Mouse (Mus musculus) heart, adult 8-10 months (tissue): ENCODE data around the gene Alcam. TPM values are rescaled to one million over a fixed set of nuclear protein-coding genes. Genes with fewer than 3 reads are reported as not detected.

Source experiments
- DNase-seq: peaks from one replicate; pipeline ENCODE4 v3.0.0; 2022; ENCODE audit warnings: low spot score
- total RNA-seq, 4 experiments: library from RNA; stranded (reverse); gene quantifications; 2 replicates each; pipeline ENCODE4 v1.2.4; 2022

The Alcam gene
- total RNA-seq, 4 experiments from 2014 or later: 2.2 to 3.1 (median 2.8) TPM

- no peak for DNase-seq
Measured at GRCm38 (mm10) chr16:52261755-52262154, 192.1 kb downstream of the Alcam start.

- no peak for DNase-seq
Measured at GRCm38 (mm10) chr16:52250935-52251334, 202.9 kb downstream of the Alcam start.

- DNase-seq: no peak
Measured at GRCm38 (mm10) chr16:52250196-52250595, 203.7 kb downstream of the Alcam start.

GRCm38 (mm10) chr16:52243421-52243973, 210.4 kb downstream of the Alcam start:
- DNase-seq: no peak

GRCm38 (mm10) chr16:52242144-52242543, 211.7 kb downstream of the Alcam start:
- DNase-seq: no peak

GRCm38 (mm10) chr16:52229930-52230329, 223.9 kb downstream of the Alcam start:
- no peak for DNase-seq

GRCm38 (mm10) chr16:52229446-52229845, 224.4 kb downstream of the Alcam start:
- no peak for DNase-seq

- no peak for DNase-seq
Measured at GRCm38 (mm10) chr16:52222896-52223295, 231.0 kb downstream of the Alcam start.

- DNase-seq: no peak
Measured at GRCm38 (mm10) chr16:52219069-52219468, 234.8 kb downstream of the Alcam start.

GRCm38 (mm10) chr16:52210844-52211606, 242.8 kb downstream of the Alcam start:
- DNase-seq: no peak

GRCm38 (mm10) chr16:52200107-52200506, 253.8 kb downstream of the Alcam start:
- DNase-seq: no peak
